Mouse (Mus musculus): ENCODE data around the gene Acat2. TPM values are rescaled to one million over a fixed set of nuclear protein-coding genes. Genes with fewer than 3 reads are reported as not detected.
A peak's percentile ranks its signal among the peaks of the same experiment; 100 is the strongest.
"Not testable (repeated sequence)": the region's sequence is repeated elsewhere in the genome, so short reads cannot be mapped to it uniquely, and the experiment has no call there.

The Acat2 gene
- polyA plus RNA-seq, 1 experiment from 2014 or later: 188 TPM

- Histone ChIP-seq H3K4me2 (ENCODE audit: low read depth, low read length) (no peak overlapping the region), H3K9me3 (ENCODE audit: control insufficient read depth, low read length) (no peaks in the 10 kb centered on the region), H3K9ac (replicated peaks; ENCODE audit: low read depth, low read length) (no peak overlapping the region), H3K27ac (ENCODE audit: low read depth, low read length) (no peak overlapping the region), H3K4me1 (ENCODE audit: control insufficient read depth, insufficient read depth, low read length) (no peaks in the 10 kb centered on the region), H3K27me3 (ENCODE audit: control insufficient read depth, insufficient read depth, low read length) (no peaks in the 10 kb centered on the region), H3K36me3 (ENCODE audit: control insufficient read depth, insufficient read depth, low read length) (peaks cover 44% of the 10 kb centered on the region), H3K4me3 (ENCODE audit: low read depth, low read length) (no peak overlapping the region)
- no peak for ATAC-seq (ENCODE audit: low read depth)
- 94% methylated on average over 1 of the region's 1 CpGs for WGBS
Measured at GRCm38 (mm10) chr17:12978546-12978945, 18.0 kb upstream of the Acat2 start.

- Histone ChIP-seq H3K9me3 (ENCODE audit: control insufficient read depth, low read length) (no peaks in the 10 kb centered on the region), H3K36me3 (ENCODE audit: control insufficient read depth, insufficient read depth, low read length) (peaks cover 37% of the 10 kb centered on the region), H3K27me3 (ENCODE audit: control insufficient read depth, insufficient read depth, low read length) (no peaks in the 10 kb centered on the region), H3K27ac (ENCODE audit: low read depth, low read length) (no peak overlapping the region), H3K9ac (replicated peaks; ENCODE audit: low read depth, low read length) (no peak overlapping the region), H3K4me3 (ENCODE audit: low read depth, low read length) (no peak overlapping the region), H3K4me1 (ENCODE audit: control insufficient read depth, insufficient read depth, low read length) (no peaks in the 10 kb centered on the region), H3K4me2 (ENCODE audit: low read depth, low read length) (no peak overlapping the region)
- WGBS: 83% methylated on average over 2 of the region's 2 CpGs
- ATAC-seq (ENCODE audit: low read depth): no peak
Measured at GRCm38 (mm10) chr17:12973851-12974250, 13.3 kb upstream of the Acat2 start.

- Histone ChIP-seq H3K4me3 (ENCODE audit: low read depth, low read length) (no peak overlapping the region), H3K4me1 (ENCODE audit: control insufficient read depth, insufficient read depth, low read length) (no peaks in the 10 kb centered on the region), H3K27ac (ENCODE audit: low read depth, low read length) (no peak overlapping the region), H3K4me2 (ENCODE audit: low read depth, low read length) (no peak overlapping the region), H3K9me3 (ENCODE audit: control insufficient read depth, low read length) (no peaks in the 10 kb centered on the region), H3K9ac (replicated peaks; ENCODE audit: low read depth, low read length) (no peak overlapping the region), H3K27me3 (ENCODE audit: control insufficient read depth, insufficient read depth, low read length) (no peaks in the 10 kb centered on the region), H3K36me3 (ENCODE audit: control insufficient read depth, insufficient read depth, low read length) (peaks cover 22% of the 10 kb centered on the region)
- no peak for ATAC-seq (ENCODE audit: low read depth)
- WGBS: 98% methylated on average over 2 of the region's 2 CpGs
Measured at GRCm38 (mm10) chr17:12967173-12967572, 6.6 kb upstream of the Acat2 start.

- no peak overlapping the region for H3K4me3 ChIP-seq (ENCODE audit: low read depth, low read length)
- no peak overlapping the region for H3K9ac ChIP-seq (replicated peaks; ENCODE audit: low read depth, low read length)
- no peak for ATAC-seq (ENCODE audit: low read depth)
Measured at GRCm38 (mm10) chr17:12963476-12963875, 2.9 kb upstream of the Acat2 start.

GRCm38 (mm10) chr17:12959377-12959776 lies 1.2 kb downstream of the Acat2 start:
- H3K27ac ChIP-seq (ENCODE audit: low read depth, low read length); H3K9me3 ChIP-seq (ENCODE audit: control insufficient read depth, low read length); ATAC-seq (ENCODE audit: low read depth); H3K27me3 ChIP-seq (ENCODE audit: control insufficient read depth, insufficient read depth, low read length); H3K4me3 ChIP-seq (ENCODE audit: low read depth, low read length); H3K9ac ChIP-seq (replicated peaks; ENCODE audit: low read depth, low read length): not testable (repeated sequence)
- H3K36me3 ChIP-seq (ENCODE audit: control insufficient read depth, insufficient read depth, low read length): peaks cover 12% of the 10 kb centered on the region
- H3K4me2 ChIP-seq (ENCODE audit: low read depth, low read length): peak overlapping the region; percentile 37; the same call in 1 of the 2 replicates
- H3K4me1 ChIP-seq (ENCODE audit: control insufficient read depth, insufficient read depth, low read length): peaks cover 10% of the 10 kb centered on the region
- WGBS: 30% methylated on average over 1 of the region's 2 CpGs

More at GRCm38 (mm10) chr17:12963476-12963875, 2.9 kb upstream of the Acat2 start:
- Histone ChIP-seq H3K36me3 (ENCODE audit: control insufficient read depth, insufficient read depth, low read length) (peaks cover 14% of the 10 kb centered on the region; the same call in 1 of the 2 replicates), H3K27ac (ENCODE audit: low read depth, low read length) (no peak overlapping the region), H3K9me3 (ENCODE audit: control insufficient read depth, low read length) (no peaks in the 10 kb centered on the region), H3K4me2 (ENCODE audit: low read depth, low read length) (no peak overlapping the region), H3K4me1 (ENCODE audit: control insufficient read depth, insufficient read depth, low read length) (peaks cover 10% of the 10 kb centered on the region), H3K27me3 (ENCODE audit: control insufficient read depth, insufficient read depth, low read length) (no peaks in the 10 kb centered on the region)
- WGBS: 86% methylated on average over 3 of the region's 3 CpGs

- H3K4me1 ChIP-seq (ENCODE audit: control insufficient read depth, insufficient read depth, low read length): peaks cover 10% of the 10 kb centered on the region
- H3K4me3 ChIP-seq (ENCODE audit: low read depth, low read length): no peak overlapping the region
- peaks cover 21% of the 10 kb centered on the region for H3K36me3 ChIP-seq (ENCODE audit: control insufficient read depth, insufficient read depth, low read length)
- no peaks in the 10 kb centered on the region for H3K27me3 ChIP-seq (ENCODE audit: control insufficient read depth, insufficient read depth, low read length)
- H3K9me3 ChIP-seq (ENCODE audit: control insufficient read depth, low read length): no peaks in the 10 kb centered on the region
- no peak overlapping the region for H3K9ac ChIP-seq (replicated peaks; ENCODE audit: low read depth, low read length)
- ATAC-seq (ENCODE audit: low read depth): no peak
- no peak overlapping the region for H3K4me2 ChIP-seq (ENCODE audit: low read depth, low read length)
- no peak overlapping the region for H3K27ac ChIP-seq (ENCODE audit: low read depth, low read length)
- 94% methylated on average over 8 of the region's 8 CpGs for WGBS
Measured at GRCm38 (mm10) chr17:12956664-12957063, 3.9 kb downstream of the Acat2 start.

GRCm38 (mm10) chr17:12949669-12950068 lies 10.9 kb downstream of the Acat2 start:
- H3K36me3 ChIP-seq (ENCODE audit: control insufficient read depth, insufficient read depth, low read length): peaks cover 52% of the 10 kb centered on the region
- no peaks in the 10 kb centered on the region for H3K9me3 ChIP-seq (ENCODE audit: control insufficient read depth, low read length)

GRCm38 (mm10) chr17:12942459-12943162 lies 17.9 kb downstream of the Acat2 start:
- H3K4me1 ChIP-seq (ENCODE audit: control insufficient read depth, insufficient read depth, low read length): 0 out of 2 replicates have a peak, but pooled peaks cover 4% of the 10 kb centered on the region
- H3K27ac ChIP-seq (ENCODE audit: low read depth, low read length): no peak overlapping the region
- H3K9me3 ChIP-seq (ENCODE audit: control insufficient read depth, low read length): no peaks in the 10 kb centered on the region
- no peak overlapping the region for H3K9ac ChIP-seq (replicated peaks; ENCODE audit: low read depth, low read length)
- no peak for ATAC-seq (ENCODE audit: low read depth)
- H3K27me3 ChIP-seq (ENCODE audit: control insufficient read depth, insufficient read depth, low read length): no peaks in the 10 kb centered on the region
- no peak overlapping the region for H3K4me3 ChIP-seq (ENCODE audit: low read depth, low read length)
- H3K36me3 ChIP-seq (ENCODE audit: control insufficient read depth, insufficient read depth, low read length): peaks cover 31% of the 10 kb centered on the region
- WGBS: 90% methylated on average over 6 of the region's 6 CpGs
- H3K4me2 ChIP-seq (ENCODE audit: low read depth, low read length): no peak overlapping the region

More at GRCm38 (mm10) chr17:12949669-12950068, 10.9 kb downstream of the Acat2 start:
- no peak overlapping the region for H3K27ac ChIP-seq (ENCODE audit: low read depth, low read length)
- H3K27me3 ChIP-seq (ENCODE audit: control insufficient read depth, insufficient read depth, low read length): no peaks in the 10 kb centered on the region
- WGBS: 95% methylated on average over 5 of the region's 5 CpGs
- H3K4me3 ChIP-seq (ENCODE audit: low read depth, low read length): no peak overlapping the region
- ATAC-seq (ENCODE audit: low read depth): no peak
- no peak overlapping the region for H3K4me2 ChIP-seq (ENCODE audit: low read depth, low read length)
- H3K9ac ChIP-seq (replicated peaks; ENCODE audit: low read depth, low read length): no peak overlapping the region
- H3K4me1 ChIP-seq (ENCODE audit: control insufficient read depth, insufficient read depth, low read length): no peaks in the 10 kb centered on the region

- Histone ChIP-seq H3K27me3 (ENCODE audit: control insufficient read depth, insufficient read depth, low read length) (no peaks in the 10 kb centered on the region), H3K9me3 (ENCODE audit: control insufficient read depth, low read length) (no peaks in the 10 kb centered on the region), H3K4me1 (ENCODE audit: control insufficient read depth, insufficient read depth, low read length) (0 out of 2 replicates have a peak, but pooled peaks cover 4% of the 10 kb centered on the region), H3K9ac (replicated peaks; ENCODE audit: low read depth, low read length) (no peak overlapping the region), H3K4me3 (ENCODE audit: low read depth, low read length) (no peak overlapping the region), H3K4me2 (ENCODE audit: low read depth, low read length) (no peak overlapping the region), H3K27ac (ENCODE audit: low read depth, low read length) (no peak overlapping the region), H3K36me3 (ENCODE audit: control insufficient read depth, insufficient read depth, low read length) (peaks cover 30% of the 10 kb centered on the region)
- WGBS: 81% methylated on average over 8 of the region's 8 CpGs
- no peak for ATAC-seq (ENCODE audit: low read depth)
Measured at GRCm38 (mm10) chr17:12941543-12942260, 18.8 kb downstream of the Acat2 start.
